Mouse (Mus musculus): ENCODE results near the gene Tmem119.

Tmem119 gene

DNA sequence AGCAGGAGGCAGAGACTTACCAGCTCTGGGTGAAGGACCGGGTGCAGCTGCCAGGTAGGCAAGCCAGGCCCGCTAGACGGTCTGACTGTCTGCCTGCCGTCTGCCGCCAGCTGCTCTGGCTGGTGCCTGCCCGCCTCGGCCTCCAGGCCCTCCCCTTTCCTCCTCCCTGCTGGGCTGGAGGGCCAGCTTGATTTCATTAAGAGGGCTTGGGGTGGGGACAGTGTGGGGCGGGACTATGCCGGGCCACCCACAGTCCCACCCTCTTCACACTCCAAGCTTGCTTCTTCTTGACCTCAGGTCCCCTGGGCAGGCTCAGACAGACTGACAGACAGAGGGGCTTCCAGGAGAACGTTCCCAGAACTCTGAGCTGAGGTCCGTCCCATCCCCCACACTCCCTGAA is at the start of gene Tmem119:
Gene Tmem119, minus strand, starts transcription at position 237 of the 400 bp plus-strand sequence.
- no peak for DNase-seq (ENCODE audit: low spot score in 2 of 2)

DNA sequence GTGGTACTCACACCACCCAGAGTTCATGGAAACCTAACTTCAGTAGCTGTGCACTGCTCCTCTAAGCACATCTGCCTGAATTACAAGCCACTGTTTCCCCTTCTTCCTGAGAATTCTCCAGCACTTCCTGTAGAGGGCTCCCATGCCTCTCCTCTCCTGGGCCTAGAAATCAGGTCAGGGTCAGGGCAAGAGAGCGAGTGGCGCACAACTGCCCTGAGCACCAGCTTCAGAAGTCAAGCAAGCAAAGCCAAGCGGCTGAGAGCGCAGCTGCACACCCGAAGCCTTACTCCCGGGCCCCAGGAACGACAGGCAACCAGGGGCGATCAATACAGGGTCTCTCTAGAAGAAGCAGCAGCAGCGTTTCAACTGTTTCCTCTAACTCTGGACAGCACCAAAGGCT is 47.3 kb upstream of the Tmem119 start:
- no peak for DNase-seq (ENCODE audit: low spot score in 2 of 2)

DNA sequence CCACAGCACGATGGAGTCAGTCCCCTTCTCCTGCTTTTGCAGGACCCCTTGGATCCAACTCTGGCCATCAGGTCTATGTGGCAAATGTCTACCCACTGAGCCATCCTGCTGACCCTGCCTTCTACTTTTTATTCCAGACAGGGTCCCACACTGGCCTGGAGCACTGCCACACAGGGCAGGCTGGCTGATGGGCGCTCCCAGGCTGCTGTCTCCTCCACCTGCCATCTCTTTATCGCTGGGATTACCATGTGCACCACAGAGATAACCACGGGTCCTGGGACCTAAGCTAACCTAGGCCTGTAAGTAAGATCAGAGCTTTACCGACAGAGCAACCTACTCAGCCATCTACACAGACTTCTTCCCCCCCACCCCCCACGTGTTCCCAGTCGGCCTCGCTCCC is 46.3 kb upstream of the Tmem119 start:
- no peak for DNase-seq (ENCODE audit: low spot score in 2 of 2)

DNA sequence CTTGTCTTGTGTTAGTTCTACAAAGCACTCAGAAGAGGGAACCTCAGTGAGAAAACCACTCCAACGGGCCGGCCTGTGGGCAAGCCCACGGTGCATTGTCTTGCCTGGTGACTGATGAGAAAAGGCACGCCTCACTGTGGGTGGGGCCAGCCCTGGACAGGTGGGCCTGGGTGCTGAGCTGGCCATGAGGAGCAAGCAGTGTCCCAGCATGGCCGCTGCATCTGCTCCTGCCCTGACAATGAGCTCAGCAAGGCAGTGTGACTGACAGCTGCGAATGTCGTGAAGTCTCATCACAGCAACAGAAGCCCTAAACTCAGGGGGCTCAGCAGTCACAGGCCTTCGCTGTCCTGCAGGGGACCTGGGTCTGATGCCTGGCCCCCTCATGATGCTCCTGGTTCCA is 45.3 kb upstream of the Tmem119 start:
- no peak for DNase-seq (ENCODE audit: low spot score in 2 of 2)

DNA sequence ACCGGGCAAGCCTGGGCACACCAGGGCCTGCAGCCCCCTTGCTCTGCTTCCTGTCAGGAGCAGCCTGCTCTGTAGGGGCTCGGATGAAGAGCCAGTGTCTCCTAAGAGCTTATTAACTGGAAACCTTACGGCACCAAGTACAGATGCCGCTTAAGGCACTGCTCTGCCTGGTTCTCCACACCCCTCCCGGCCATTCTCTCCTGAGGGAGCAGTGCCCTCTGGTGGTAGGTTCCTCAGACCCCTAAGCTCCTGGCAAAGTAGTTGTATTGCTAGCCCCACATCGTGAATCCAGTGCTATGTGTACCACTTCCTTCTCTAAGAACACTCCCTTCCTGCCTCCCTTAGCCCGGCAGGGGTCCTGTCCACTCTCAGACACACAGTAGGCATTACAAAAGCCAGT is 44.4 kb upstream of the Tmem119 start:
- DNase-seq (ENCODE audit: low spot score in 2 of 2): peak; percentile 81 to 95

DNA sequence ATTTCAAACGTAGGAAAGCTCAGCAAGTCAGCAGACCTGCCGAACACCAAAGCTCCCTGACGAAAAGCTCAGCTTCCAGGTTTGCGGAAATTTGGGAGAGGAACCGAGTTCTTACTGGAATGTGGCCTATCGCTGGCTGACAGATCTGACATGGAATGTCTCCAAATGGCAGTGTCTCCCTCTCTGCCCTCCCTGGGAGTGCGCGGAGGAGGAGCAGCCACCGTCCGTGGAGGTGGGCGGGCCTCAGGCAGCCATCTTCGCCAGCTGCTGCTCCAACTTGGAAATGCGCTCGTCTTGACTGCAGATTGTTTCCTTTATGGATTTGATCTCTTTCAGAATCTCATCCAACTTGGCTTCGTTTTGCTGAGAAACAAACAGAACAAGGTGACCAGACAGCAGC is 43.8 kb upstream of the Tmem119 start:
- DNase-seq (ENCODE audit: low spot score in 2 of 2): no peak

DNA sequence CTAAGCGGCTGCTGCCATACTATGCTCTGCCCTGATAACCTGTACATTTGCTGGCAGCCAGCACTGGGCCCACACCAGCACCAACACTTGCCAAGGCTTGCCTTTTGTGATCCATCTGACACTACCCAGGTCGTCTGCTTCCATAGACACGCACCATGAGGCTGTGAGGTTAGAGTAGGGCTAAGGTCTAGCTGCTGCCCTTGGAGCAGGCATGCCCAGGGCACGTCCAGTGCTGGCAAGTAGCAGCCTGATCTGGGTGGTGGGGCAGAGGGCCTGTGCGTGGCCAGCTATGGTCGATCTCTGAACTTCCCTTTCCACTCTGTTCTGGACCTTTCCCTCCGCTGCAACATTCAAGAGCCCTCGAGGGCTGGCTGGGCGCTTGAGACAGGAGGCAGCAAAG is 42.6 kb upstream of the Tmem119 start:
- DNase-seq (ENCODE audit: low spot score in 2 of 2): no peak

DNA sequence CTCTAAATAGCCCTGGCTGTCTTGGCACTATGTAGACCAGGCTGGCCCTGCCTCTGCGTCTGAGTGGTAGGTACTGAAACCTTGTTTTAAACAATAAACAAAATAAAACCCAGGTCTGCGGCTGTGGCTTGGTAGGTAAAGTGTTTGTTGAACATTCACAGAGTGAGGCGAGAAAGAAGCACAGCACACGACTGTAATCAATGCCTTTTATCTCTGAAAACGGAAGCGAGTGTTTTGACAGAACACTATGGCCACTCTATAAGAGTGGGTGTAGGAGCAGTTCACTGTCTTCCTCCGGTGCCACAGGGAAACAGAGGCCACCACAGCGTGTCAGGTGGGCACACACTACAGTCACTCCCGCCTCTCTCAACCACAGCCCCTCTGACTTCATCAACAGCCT is 41.9 kb upstream of the Tmem119 start:
- no peak for DNase-seq (ENCODE audit: low spot score in 2 of 2)

DNA sequence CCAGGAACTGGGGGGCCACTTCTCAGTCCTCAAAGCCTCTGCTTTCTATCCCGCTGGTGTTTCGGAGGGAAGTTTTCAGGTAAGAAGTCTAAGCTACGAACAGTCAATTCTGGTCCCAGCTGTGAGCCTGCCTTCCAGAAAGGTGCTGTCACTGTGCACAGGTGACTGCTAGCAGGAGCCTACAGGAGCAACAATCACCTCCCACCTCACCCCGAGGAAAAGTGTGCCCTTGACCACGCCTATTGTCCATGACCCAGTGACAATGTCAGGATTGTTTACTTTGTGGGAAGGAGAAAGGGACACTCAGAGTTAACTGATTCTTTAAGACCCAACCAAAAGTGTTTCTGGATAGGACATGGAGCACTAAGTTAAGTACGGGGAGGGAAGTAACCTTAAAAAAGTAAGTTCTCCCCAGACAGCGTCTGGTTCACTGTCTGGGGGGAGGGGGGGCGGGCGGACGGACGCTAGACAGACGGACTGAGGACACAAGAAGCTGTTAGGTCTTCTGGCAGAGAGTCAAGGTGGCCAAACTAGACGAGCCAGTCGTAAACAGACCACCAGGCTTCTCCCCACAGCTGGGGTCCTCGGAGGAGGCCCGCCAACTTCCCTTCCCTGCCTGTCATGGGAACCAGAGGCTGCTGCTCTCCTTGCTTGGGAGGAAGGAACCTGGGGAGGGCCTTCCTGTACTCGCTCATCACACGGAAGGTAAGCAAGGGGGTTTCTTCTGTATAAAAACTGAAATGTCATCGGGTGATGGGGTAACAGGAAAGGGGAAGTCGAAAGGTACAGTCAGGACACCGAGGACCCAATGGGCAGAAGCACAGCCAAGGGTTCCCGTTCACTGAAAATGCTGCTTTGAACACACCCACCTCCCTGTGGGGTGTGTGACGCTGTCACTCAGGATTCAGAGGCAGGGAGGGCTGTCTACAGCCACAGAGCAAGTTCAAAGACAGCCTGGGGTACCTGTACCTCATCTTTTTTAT is 41.2 kb upstream of the Tmem119 start:
- no peak for DNase-seq (ENCODE audit: low spot score in 2 of 2)

DNA sequence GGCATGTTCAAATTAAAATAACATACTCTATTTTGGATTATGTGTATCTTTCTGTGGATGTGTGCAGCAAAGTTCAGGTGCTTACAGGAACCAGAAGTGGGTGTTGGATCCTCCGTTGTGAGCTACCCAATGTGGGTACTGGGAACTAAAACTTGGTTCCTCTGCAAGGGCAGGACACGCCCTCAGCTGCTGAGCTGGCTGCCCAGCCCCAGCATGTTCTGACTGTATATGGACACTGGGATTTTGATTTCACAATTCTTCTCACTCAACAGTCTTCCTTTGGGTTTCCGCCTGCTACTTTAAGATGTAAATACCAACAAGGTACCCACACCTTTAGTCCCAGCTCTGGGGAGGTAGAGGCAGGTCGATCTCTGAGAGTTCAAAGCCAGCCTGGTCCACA is 40.1 kb upstream of the Tmem119 start:
- no peak for DNase-seq (ENCODE audit: low spot score in 2 of 2)

DNA sequence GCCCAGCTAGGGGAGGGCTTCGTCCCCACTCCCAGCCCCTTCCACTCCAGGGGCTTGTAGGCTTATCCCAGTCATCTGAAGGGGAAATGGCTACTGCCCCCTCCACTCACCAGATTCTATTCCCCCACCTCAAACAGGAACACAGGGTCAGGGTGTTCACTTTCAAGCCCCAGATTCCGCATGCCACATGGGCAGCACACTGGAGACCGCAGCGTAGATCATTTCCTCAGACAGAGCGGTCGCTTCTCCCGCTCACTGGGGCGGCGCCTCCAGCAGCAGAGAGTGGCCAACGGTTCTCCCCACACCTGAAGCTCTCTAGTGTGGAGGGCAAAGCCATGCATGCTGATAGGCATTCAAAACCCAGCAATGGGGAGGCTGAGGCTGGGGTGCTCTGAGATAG is 36.6 kb upstream of the Tmem119 start:
- no peak for DNase-seq (ENCODE audit: low spot score in 2 of 2)

DNA sequence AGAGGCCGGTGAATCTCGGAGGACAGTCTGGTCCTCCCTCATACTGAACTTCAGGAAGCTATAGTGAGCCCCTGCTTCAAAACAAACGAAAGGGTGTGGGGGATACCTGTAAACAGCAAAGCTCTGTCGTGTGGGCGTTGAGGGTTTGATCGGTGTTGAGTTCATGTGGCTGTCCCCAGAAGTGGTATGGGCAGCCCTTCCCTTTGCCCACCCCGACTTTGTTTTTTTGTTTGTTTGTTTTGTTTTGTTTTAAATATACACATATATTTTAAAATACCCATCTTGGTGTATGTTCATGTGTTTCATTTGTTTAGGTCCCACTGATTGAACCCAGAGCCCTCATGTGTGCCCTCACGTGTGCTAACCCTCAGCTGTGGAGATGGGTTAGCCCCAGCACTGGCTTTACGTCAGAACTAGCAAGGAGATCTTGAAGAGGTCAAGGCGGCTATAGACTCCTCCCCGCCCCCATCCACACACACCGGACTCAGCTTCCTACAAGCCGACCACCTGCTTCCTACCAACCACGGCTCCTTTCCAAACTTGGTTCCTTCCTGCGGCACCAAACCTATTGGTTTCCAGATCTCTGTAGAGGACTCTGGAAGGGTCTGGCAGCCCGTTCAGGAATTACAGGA is 33.1 kb upstream of the Tmem119 start:
- DNase-seq (ENCODE audit: low spot score in 2 of 2): no peak

DNA sequence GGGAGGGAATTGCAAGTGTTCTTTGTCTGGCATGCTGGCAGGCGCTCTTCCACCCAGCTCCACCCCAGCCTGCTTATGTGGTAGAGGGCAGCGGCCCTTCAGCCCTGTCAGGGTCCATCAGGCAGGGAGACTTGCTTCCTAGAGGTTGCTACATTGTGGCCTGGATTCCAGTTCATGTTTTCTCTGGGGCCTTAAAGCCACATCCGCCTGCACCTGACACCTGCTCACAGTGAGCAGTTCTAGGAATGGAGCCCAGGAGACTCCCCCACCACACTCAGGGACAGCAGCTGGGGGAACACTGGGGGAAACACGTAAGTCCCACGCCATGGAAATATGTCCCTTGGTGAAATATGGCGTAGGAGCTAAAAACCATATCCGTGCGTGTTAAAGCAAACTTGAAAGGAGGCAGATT is 32.2 kb upstream of the Tmem119 start, which contains the start of gene Selplg:
Gene Selplg, minus strand, starts transcription at position 155 of the 412 bp plus-strand sequence.
- peak; percentile 81 to 87 for DNase-seq (ENCODE audit: low spot score in 2 of 2)

DNA sequence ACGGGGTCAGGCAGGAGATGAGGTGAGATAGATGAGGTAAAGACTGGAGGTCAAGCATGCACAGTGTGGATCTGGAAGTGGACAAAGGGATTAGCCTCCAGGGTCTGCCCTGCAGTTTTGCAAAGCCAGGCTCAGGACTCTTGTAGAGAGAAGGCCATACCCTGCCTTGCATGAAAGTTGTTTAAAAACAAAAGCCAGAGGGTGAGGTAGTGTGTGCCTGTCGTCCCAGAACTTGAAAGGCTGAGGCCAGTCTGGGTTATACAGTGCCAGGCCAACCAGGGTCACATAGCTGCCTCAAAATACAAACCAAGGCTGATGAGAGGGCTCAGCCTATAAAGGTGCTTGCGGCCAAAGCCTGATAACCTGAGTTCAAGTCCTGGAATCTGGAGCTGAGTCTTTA is 31.4 kb upstream of the Tmem119 start:
- DNase-seq (ENCODE audit: low spot score in 2 of 2): no peak

DNA sequence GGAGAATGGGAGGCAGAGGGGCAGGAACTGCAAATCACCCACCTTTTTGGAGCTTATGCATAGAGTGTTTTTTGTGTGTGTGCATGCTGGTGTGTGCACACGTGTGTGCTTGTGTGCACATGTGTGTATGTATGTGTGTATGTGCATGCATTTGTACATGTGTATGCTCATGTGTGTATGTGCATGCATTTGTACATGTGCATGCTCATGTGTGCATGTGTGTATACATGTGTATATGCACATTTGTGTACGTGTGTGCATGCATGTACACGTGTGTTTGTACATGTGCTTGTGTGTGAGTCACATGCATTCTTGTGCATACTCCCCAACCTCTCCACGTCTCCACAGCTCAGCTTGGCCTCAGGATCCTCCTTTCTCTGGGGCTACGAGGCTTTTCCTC is 30.5 kb upstream of the Tmem119 start:
- DNase-seq (ENCODE audit: low spot score in 2 of 2): no peak

DNA sequence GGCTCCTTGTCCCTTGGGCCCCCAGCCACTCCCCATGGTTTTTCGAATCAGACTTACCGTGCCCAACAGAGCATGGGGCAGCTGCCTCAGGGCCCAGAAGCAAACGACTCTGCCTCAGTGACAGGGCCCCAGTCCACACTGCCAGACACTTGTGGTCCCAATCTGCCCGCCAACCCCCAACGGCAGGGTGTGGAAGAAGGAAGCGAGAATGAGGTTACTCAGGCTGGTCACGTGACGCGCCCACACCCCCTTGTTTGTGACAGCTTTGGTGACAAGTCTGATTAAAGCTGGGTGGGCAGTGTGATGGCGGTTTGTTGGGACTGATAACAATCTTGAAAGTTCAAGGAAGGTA is 30.0 kb upstream of the Tmem119 start:
- peak; percentile 90 for DNase-seq (ENCODE audit: low spot score in 2 of 2)

DNA sequence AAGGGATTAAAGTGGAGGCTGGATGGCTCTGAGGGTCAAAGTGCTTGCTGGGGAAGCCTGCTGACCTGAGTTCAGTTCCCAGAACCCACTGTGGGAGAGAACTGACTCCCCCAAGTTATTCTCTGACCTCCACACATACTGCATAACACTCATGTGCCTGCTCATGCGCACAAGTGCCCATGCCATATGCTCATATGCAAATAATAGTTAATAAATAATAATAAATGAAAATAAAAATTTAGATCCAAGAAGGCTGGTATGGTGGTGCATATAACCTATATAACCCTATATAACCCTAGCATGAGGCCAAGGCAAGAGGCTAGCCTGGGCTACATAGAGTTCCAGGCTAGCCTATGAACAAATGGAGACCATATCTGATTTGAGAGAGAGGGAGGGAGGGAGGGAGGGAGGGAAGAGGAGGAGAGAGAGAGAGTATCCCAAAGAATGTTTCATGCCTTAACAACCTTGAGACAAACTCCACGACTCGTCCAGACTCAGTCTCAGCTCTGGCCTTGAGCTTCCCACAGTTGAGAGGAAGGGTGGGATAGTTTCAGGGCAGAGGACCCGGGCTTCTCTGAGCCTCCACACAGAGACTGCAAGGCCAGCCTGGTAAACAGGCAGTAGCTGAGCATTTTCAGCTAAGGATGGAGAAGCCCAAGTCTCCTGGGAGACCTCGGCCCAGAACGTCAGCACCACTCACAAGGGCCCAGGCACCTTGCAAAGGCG is 29.4 kb upstream of the Tmem119 start:
- DNase-seq (ENCODE audit: low spot score in 2 of 2): no peak

DNA sequence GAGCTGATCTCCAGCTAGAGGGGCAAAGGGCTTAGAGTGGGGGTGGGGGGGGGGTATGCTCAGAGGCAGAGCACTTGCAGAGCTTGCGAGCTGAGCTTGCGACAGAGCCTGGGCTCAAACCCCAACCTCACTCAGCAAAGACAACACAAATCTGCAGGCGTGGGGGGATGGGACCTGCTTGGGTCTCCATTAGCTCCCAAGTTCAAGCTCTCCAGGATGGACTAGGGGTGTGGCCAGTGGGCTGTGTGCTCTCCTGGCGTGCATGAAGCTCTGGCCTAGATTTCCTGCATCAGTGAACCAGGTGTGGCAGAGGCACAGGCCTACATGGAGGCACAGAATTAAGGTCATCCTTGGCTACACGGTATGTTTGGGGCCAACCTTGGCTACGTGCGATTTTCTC is 28.2 kb upstream of the Tmem119 start:
- peak; percentile 51 to 57 for DNase-seq (ENCODE audit: low spot score in 2 of 2)

DNA sequence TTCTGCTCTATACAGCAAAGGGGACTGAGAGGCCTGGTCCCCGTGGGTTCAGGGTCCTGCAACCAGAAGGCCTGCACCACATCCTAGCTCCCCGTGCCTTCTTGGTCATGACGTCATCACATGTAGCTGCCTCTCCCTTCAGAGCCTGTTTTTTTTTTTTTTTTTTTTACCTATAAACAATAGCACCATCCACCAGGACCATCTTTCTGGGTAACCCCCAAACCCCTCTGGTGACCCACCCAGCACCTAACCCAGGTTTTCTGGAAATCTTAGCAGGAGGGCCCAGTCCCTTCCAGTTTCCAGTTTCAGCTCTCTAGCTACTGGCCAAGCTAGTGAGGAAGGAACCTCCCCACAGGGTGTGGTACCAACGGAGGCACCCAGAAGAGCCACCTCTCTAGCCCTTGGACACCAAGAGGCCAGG is 27.7 kb upstream of the Tmem119 start:
- no peak for DNase-seq (ENCODE audit: low spot score in 2 of 2)

DNA sequence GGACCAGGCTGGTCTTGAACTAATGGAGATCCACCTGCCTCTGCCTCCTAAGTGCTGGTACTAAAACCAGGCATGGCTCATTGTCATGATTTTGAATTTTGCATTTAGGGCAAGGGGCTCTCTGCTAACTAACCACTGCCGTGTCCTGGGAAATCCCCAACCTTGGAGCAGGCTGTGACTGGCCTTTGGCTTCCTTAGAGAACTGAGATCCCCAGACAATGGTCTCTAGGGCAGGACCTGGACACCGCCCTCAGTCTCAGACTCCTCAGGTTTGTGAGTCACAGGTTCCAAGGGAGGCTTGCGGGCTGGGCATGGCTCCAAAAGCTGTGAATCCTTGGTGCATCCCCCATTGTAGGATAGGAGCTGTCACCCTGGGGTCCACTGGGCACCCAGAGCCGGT is 26.3 kb upstream of the Tmem119 start:
- no peak for DNase-seq (ENCODE audit: low spot score in 2 of 2)

DNA sequence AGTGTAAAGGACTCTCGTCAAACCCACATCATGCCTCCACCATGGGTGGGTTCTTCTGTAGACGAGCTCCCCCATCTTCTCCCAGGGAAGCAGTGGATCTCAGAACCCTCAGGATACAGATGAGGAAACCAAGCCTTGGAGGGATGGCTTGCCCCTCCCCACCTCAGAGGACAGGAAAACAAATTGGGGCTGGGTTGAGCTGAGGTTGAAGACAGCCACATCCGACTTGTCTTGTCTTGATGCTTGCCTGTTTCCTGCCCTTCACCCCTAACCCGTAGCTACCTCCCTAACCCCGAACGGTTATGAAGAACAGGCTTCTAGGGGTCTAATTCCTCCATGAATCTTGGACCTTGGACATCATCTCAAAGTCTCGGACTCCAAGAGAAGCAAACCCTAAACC is 25.2 kb upstream of the Tmem119 start:
- DNase-seq (ENCODE audit: low spot score in 2 of 2): peak; percentile 57 to 58

DNA sequence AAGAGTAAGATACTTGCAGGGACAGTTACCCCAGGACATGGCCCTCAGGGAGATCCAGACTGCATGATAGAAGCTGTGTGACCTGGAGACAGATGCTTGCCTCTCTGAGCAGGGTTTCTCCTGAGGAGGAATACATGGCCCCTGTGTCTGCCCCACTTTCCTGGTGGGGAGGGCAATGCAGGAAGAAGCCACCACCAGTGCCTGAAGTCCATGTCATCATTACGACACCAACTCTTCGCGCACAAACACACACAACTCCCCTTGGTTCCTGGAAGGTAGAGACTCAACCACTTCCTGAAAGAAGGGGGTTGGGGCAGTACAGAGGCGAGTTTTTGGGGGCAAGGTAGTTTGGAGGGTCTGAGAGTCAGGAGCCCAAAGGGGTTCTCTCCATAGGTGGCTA is 23.9 kb upstream of the Tmem119 start:
- DNase-seq (ENCODE audit: low spot score in 2 of 2): peak in 1 of 2 experiments; percentile 37
